Mouse (Mus musculus): ENCODE data around the gene Gm10840. TPM values are rescaled to one million over a fixed set of nuclear protein-coding genes. Genes with fewer than 3 reads are reported as not detected.
"Not testable (repeated sequence)": the region's sequence is repeated elsewhere in the genome, so short reads cannot be mapped to it uniquely, and the experiment has no call there.

Gene Gm10840
- not detected in 2 replicates for polyA plus RNA-seq (2012; ENCODE audit: insufficient read depth, low replicate concordance)

DNA sequence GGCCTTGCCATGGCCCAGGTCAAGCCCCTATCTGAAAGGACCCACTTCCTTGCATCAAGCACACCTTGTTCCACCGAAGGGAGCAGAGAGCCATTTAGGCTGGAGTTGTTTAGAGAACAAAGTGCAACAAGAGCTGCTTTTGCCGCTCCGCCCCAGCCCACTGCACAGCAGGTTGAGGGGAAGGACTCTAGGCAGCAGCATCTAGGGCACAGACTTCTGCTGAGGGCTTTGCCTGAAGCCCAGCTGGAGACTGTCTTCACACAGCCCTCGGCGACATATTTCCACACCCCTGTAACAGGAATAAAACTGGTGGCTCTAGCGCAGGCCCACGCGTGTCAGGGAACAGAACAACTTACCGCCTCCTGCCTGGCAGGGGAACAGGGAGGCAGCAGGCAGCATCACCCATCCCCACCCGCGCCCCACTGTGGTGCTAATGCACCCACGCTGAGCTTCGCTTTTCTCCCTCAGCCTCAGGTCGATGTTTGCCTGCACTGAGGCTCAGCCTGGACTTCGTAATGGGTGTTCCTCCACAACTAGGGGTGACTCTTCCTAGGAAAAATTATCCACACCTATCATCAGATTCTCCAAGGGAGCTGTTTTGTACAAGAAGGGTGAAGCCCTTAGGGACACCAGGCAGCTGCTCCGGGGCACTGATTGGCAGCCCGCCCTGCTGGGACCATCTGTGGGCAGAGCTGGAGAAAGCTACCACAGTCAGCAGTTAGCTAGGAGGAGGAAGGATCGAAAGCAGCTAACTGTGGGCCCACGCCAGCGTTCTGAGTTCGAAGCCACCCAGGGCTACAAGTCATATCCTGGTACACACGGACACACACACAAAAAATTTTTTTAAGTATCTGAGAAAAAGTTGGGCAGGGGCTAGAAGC, at the start of gene Gm10840, which contains the start of gene Limd2:
Gene Gm10840, plus strand, starts transcription at position 10 of the 881 bp plus-strand sequence.
Gene Limd2, minus strand, starts transcription at position 20 of the 881 bp plus-strand sequence.
- no peaks in the 10 kb centered on the region for H3K9me3 ChIP-seq
- H3K36me3 ChIP-seq (replicated peaks; ENCODE audit: low read length): peaks cover 62% of the 10 kb centered on the region
- H3K27me3 ChIP-seq (replicated peaks): peaks cover 32% of the 10 kb centered on the region
- H3K4me1 ChIP-seq: peaks cover 71% of the 10 kb centered on the region
- no peak for TF ChIP-seq GATA1 (IDR thresholded peaks at IDR 0.05; ENCODE audit: borderline replicate concordance, low read length)
- TF ChIP-seq FLI1 (IDR thresholded peaks at IDR 0.05; ENCODE audit: low read length): no peak
- peak within 1 kb of the TSS; percentile 95 for H3K4me3 ChIP-seq (replicated peaks)

- H3K4me1 ChIP-seq: peaks cover 17% of the 10 kb centered on the region
- no peaks in the 10 kb centered on the region for H3K9me3 ChIP-seq
- no peak for TF ChIP-seq GATA1 (IDR thresholded peaks at IDR 0.05; ENCODE audit: borderline replicate concordance, low read length)
- TF ChIP-seq FLI1 (IDR thresholded peaks at IDR 0.05; ENCODE audit: low read length): no peak
- no peak overlapping the region for H3K4me3 ChIP-seq (replicated peaks)
- H3K36me3 ChIP-seq (replicated peaks; ENCODE audit: low read length): peaks cover 51% of the 10 kb centered on the region
- H3K27me3 ChIP-seq (replicated peaks): no peaks in the 10 kb centered on the region
These were observed 49.0 kb upstream of the Gm10840 start for GRCm38 (mm10) chr11:106111688-106112087.

DNA sequence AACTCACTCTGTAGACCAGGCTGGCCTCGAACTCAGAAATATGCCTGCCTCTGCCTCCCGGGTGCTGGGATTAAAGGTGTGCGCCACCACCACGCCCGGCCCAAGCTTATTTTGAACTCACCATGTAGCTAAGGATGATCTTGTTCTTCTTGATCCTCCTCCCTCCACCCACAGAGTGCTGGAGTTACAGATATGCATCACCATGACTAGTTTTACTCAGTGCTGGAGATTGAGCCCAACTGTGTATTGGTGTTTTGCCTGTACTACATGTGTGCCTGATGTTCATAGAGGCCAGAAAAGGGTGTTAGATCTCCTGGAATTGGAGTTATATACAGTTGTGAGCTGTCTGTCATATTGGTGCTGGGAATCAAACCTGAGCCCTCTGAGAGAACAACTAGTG, 38.4 kb upstream of the Gm10840 start:
- no peak for TF ChIP-seq FLI1 (IDR thresholded peaks at IDR 0.05; ENCODE audit: low read length)
- no peak for TF ChIP-seq GATA1 (IDR thresholded peaks at IDR 0.05; ENCODE audit: borderline replicate concordance, low read length)

GRCm38 (mm10) chr11:106122736-106123135, 37.9 kb upstream of the Gm10840 start:
- H3K27me3 ChIP-seq (replicated peaks): no peaks in the 10 kb centered on the region
- H3K9me3 ChIP-seq: no peaks in the 10 kb centered on the region
- peaks cover 24% of the 10 kb centered on the region for H3K4me1 ChIP-seq
- peak overlapping the region; percentile 80 for H3K4me3 ChIP-seq (replicated peaks)
- peaks cover 52% of the 10 kb centered on the region for H3K36me3 ChIP-seq (replicated peaks; ENCODE audit: low read length)
- TF ChIP-seq FLI1 (IDR thresholded peaks at IDR 0.05; ENCODE audit: low read length): no peak
- TF ChIP-seq GATA1 (IDR thresholded peaks at IDR 0.05; ENCODE audit: borderline replicate concordance, low read length): no peak

More for the DNA sequence above, 38.4 kb upstream of the Gm10840 start:
- H3K4me3 ChIP-seq (replicated peaks): peak overlapping the region; percentile 64
- H3K27me3 ChIP-seq (replicated peaks): no peaks in the 10 kb centered on the region
- H3K4me1 ChIP-seq: peaks cover 24% of the 10 kb centered on the region
- H3K9me3 ChIP-seq: no peaks in the 10 kb centered on the region
- peaks cover 58% of the 10 kb centered on the region for H3K36me3 ChIP-seq (replicated peaks; ENCODE audit: low read length)

GRCm38 (mm10) chr11:106124784-106125183, 35.9 kb upstream of the Gm10840 start:
- TF ChIP-seq FLI1 (IDR thresholded peaks at IDR 0.05; ENCODE audit: low read length): no peak
- Histone ChIP-seq H3K9me3 (no peaks in the 10 kb centered on the region), H3K27me3 (replicated peaks) (no peaks in the 10 kb centered on the region), H3K4me1 (peaks cover 34% of the 10 kb centered on the region), H3K4me3 (replicated peaks) (no peak overlapping the region), H3K36me3 (replicated peaks; ENCODE audit: low read length) (peaks cover 48% of the 10 kb centered on the region)

- Histone ChIP-seq H3K4me3 (replicated peaks) (no peak overlapping the region), H3K27me3 (replicated peaks) (no peaks in the 10 kb centered on the region), H3K9me3 (no peaks in the 10 kb centered on the region), H3K36me3 (replicated peaks; ENCODE audit: low read length) (peaks cover 53% of the 10 kb centered on the region), H3K4me1 (peaks cover 37% of the 10 kb centered on the region)
- TF ChIP-seq FLI1 (IDR thresholded peaks at IDR 0.05; ENCODE audit: low read length): no peak
- TF ChIP-seq GATA1 (IDR thresholded peaks at IDR 0.05; ENCODE audit: borderline replicate concordance, low read length): no peak
These were observed 34.8 kb upstream of the Gm10840 start for GRCm38 (mm10) chr11:106125827-106126226.

DNA sequence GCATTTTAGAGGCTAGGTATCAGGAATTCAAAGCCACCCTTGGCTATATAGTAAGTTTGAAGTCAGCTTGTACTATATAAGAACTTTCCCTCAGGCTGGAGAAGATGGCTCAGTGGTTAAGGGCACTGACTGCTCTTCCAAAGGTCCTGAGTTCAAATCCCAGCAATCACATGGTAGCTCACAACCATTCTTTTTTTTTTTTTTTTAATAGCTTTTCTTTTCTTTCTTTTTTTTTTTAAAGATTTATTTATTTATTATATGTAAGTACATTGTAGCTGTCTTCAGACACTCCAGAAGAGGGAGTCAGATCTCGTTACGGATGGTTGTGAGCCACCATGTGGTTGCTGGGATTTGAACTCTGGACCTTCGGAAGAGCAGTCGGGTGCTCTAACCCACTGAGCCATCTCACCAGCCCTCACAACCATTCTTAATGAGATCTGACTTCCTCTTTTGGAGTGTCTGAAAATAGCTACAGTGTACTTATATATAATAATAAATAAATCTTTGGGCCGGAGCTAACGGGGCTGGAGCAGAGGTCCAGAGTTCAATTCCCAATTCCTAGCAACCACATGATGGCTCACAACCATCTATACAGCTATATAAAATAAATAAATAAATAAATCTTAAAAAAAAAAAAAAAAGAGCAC, 33.8 kb upstream of the Gm10840 start:
- H3K27me3 ChIP-seq (replicated peaks); H3K9me3 ChIP-seq; H3K4me3 ChIP-seq (replicated peaks): not testable (repeated sequence)
- peaks cover 54% of the 10 kb centered on the region for H3K36me3 ChIP-seq (replicated peaks; ENCODE audit: low read length)
- peaks cover 32% of the 10 kb centered on the region for H3K4me1 ChIP-seq

- TF ChIP-seq FLI1 (IDR thresholded peaks at IDR 0.05; ENCODE audit: low read length) (no peak), GATA1 (IDR thresholded peaks at IDR 0.05; ENCODE audit: borderline replicate concordance, low read length) (no peak)
- Histone ChIP-seq H3K27me3 (replicated peaks) (no peaks in the 10 kb centered on the region), H3K9me3 (no peaks in the 10 kb centered on the region), H3K4me3 (replicated peaks) (no peak overlapping the region), H3K36me3 (replicated peaks; ENCODE audit: low read length) (peaks cover 48% of the 10 kb centered on the region), H3K4me1 (peaks cover 29% of the 10 kb centered on the region)
These were observed 31.2 kb upstream of the Gm10840 start for GRCm38 (mm10) chr11:106129477-106129876.

GRCm38 (mm10) chr11:106132516-106132915, 28.1 kb upstream of the Gm10840 start:
- H3K9me3 ChIP-seq: no peaks in the 10 kb centered on the region
- peaks cover 40% of the 10 kb centered on the region for H3K36me3 ChIP-seq (replicated peaks; ENCODE audit: low read length)
- H3K27me3 ChIP-seq (replicated peaks): no peaks in the 10 kb centered on the region
- H3K4me3 ChIP-seq (replicated peaks): no peak overlapping the region
- TF ChIP-seq FLI1 (IDR thresholded peaks at IDR 0.05; ENCODE audit: low read length) (no peak), GATA1 (IDR thresholded peaks at IDR 0.05; ENCODE audit: borderline replicate concordance, low read length) (no peak)
- peaks cover 52% of the 10 kb centered on the region for H3K4me1 ChIP-seq

Data from megakaryocyte, embryonic 14.5 days (primary cell).